Mouse (Mus musculus): ENCODE data around the gene Aars. TPM values are rescaled to one million over a fixed set of nuclear protein-coding genes. Genes with fewer than 3 reads are reported as not detected.
"Not testable (repeated sequence)": the region's sequence is repeated elsewhere in the genome, so short reads cannot be mapped to it uniquely, and the experiment has no call there.

Gene Aars
- total RNA-seq, 2 experiments from 2014 or later, result 41.5 to 53.4 TPM

- DNase-seq, result peak; percentile 57
Measured at GRCm38 (mm10) chr8:111053827-111054518, 21.0 kb downstream of the Aars start.

GRCm38 (mm10) chr8:111055031-111055634 lies 22.2 kb downstream of the Aars start:
- no peak for DNase-seq

GRCm38 (mm10) chr8:111055661-111056060 lies 22.7 kb downstream of the Aars start:
- DNase-seq, result no peak

GRCm38 (mm10) chr8:111056158-111056663 lies 23.3 kb downstream of the Aars start, which contains the start of gene Exosc6:
Exosc6 (plus strand) TSS chr8:111056339.
- peak; percentile 88 for DNase-seq

- DNase-seq, result peak; percentile 53
Measured at GRCm38 (mm10) chr8:111056691-111057293, 23.8 kb downstream of the Aars start.

GRCm38 (mm10) chr8:111058946-111059572 lies 26.1 kb downstream of the Aars start:
- no peak for DNase-seq

GRCm38 (mm10) chr8:111061688-111062071 lies 28.7 kb downstream of the Aars start:
- DNase-seq, result no peak

- peak; percentile 83 for DNase-seq
Measured at GRCm38 (mm10) chr8:111062072-111062757, 29.3 kb downstream of the Aars start.

GRCm38 (mm10) chr8:111062893-111063292 lies 29.9 kb downstream of the Aars start:
- no peak for DNase-seq

- no peak for DNase-seq
Measured at GRCm38 (mm10) chr8:111066308-111066707, 33.4 kb downstream of the Aars start.

GRCm38 (mm10) chr8:111067439-111067838 lies 34.5 kb downstream of the Aars start:
- DNase-seq, result no peak

GRCm38 (mm10) chr8:111068660-111069059 lies 35.7 kb downstream of the Aars start:
- DNase-seq, result not testable (repeated sequence)

- no peak for DNase-seq
Measured at GRCm38 (mm10) chr8:111075926-111076325, 43.0 kb downstream of the Aars start.

- no peak for DNase-seq
Measured at GRCm38 (mm10) chr8:111079461-111079860, 46.5 kb downstream of the Aars start.

- peak; percentile 18 for DNase-seq
Measured at GRCm38 (mm10) chr8:111079861-111080271, 46.9 kb downstream of the Aars start.

GRCm38 (mm10) chr8:111081580-111082258 lies 48.8 kb downstream of the Aars start:
- no peak for DNase-seq

- DNase-seq, result not testable (repeated sequence)
Measured at GRCm38 (mm10) chr8:111083936-111084335, 51.0 kb downstream of the Aars start.

- DNase-seq, result peak; percentile 85
Measured at GRCm38 (mm10) chr8:111090126-111090525, 57.2 kb downstream of the Aars start.

- no peak for DNase-seq
Measured at GRCm38 (mm10) chr8:111091706-111092105, 58.8 kb downstream of the Aars start.

GRCm38 (mm10) chr8:111092326-111092725 lies 59.4 kb downstream of the Aars start, which contains the start of gene Clec18a:
Clec18a (minus strand) TSS chr8:111092426.
- DNase-seq, result not testable (repeated sequence)
